Mouse (Mus musculus) lung, adult 2 months (tissue): ENCODE results near the gene Hk1.

Experiments
- CTCF ChIP-seq: fragments of 200-500 bp; IDR thresholded peaks from 2 replicates; pipeline ENCODE4 v1.5.1; 2011; ENCODE audit warnings: mild to moderate bottlenecking, low read length, control low read depth; ENCODE audit not compliant: insufficient read depth
- POLR2A ChIP-seq: fragments of 200-500 bp; IDR thresholded peaks from 2 replicates; pipeline ENCODE4 v1.6.1; 2011; ENCODE audit warnings: low read depth, mild to moderate bottlenecking, control low read depth, low read length, borderline replicate concordance; ENCODE audit errors: extremely low read depth

- TF ChIP-seq CTCF (no peak), POLR2A (no peak)
These were observed 23.5 kb downstream of the Hk1 start for GRCm38 (mm10) chr10:62356105-62356730.
